Mouse (Mus musculus): ENCODE data around the gene Mylk3. TPM values are rescaled to one million over a fixed set of nuclear protein-coding genes. Genes with fewer than 3 reads are reported as not detected.

Mylk3 gene
- total RNA-seq (2012; rRNA removed): 0.11 and 0.22 TPM in 2 replicates

DNA sequence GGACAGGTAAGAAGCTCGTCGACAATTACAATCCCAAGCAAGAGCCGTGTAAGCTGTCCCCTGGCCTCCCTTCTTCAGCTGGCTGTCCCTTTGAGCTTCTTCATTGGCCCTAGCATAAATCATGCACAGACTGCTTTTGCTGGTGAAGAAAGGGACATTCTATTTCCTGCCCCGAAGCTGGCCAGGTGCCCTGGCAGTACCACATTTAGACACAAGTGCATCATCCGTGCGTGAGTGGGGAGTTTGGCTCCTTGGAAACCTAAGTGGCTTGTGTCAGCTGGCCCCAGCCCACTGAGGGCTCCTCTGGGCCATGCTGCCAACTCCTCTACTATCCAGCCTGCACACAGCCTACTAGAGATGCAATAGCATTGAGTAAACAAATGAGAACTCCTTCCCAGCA is at the start of gene Mylk3:
Gene Mylk3, minus strand, starts transcription at position 141 of the 400 bp plus-strand sequence.
- Histone ChIP-seq H3K9ac (ENCODE audit: insufficient read depth, low read depth, low read length, poor library complexity, severe bottlenecking) (no peak within 1 kb of the TSS), H3K4me3 (ENCODE audit: insufficient read depth in 1 of 2, low read depth in 1 of 2, low read length in 2 of 2, poor library complexity in 1 of 2, severe bottlenecking in 1 of 2) (no peak within 1 kb of the TSS), H3K9me3 (ENCODE audit: control insufficient read depth, insufficient read depth, low read depth, low read length) (no peaks in the 10 kb centered on the region), H3K4me1 (ENCODE audit: control insufficient read depth in 2 of 2, insufficient read depth in 2 of 2, low read length in 2 of 2, poor library complexity in 1 of 2) (no peaks in the 10 kb centered on the region), H3K27ac (ENCODE audit: insufficient read depth, low read depth, low read length, poor library complexity, severe bottlenecking) (no peak within 1 kb of the TSS), H3K36me3 (ENCODE audit: control insufficient read depth, insufficient read depth, low read length, poor library complexity, severe bottlenecking) (no peaks in the 10 kb centered on the region)
- no peak for TF ChIP-seq CHD2 (IDR thresholded peaks at IDR 0.05; ENCODE audit: low read depth, low read length)
- TF ChIP-seq MAFK (IDR thresholded peaks at IDR 0.05; ENCODE audit: insufficient read depth, low read depth, low read length): no peak
- TF ChIP-seq HCFC1 (IDR thresholded peaks at IDR 0.05; ENCODE audit: borderline replicate concordance, insufficient read depth, low read length): no peak
- no peak for TF ChIP-seq ZC3H11A (IDR thresholded peaks at IDR 0.05; ENCODE audit: borderline replicate concordance, low read depth, low read length)
- TF ChIP-seq ZNF384 (IDR thresholded peaks at IDR 0.05; ENCODE audit: low read depth, low read length): no peak
- no peak for DNase-seq (ENCODE audit: low read depth, low spot score)
- in situ Hi-C loops (cut with MboI; ENCODE audit: low sequenced_read_pairs in 2 of 2, unreplicated experiment in 2 of 2): no loop called here

DNA sequence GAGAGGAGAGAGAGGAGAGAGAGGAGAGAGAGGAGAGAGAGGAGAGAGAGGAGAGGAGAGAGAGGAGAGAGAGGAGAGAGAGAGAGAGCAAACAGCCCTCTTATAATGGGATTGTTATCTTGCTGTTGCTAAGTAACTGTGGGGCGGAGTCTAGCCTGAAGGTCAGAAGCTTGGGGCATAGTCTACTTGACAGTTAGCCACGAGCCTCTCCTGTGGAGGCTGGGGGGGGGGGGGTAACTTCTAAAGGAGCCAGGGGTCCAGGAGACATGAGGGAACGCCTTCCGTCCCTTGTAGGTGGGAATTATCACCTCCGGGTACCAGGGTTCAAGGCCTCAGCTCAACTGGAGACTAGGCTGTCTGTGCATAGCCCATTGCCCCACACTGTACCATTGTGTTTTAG is 49.6 kb upstream of the Mylk3 start:
- no peak overlapping the region for H3K27ac ChIP-seq (ENCODE audit: insufficient read depth, low read depth, low read length, poor library complexity, severe bottlenecking)
- no peak for DNase-seq (ENCODE audit: low read depth, low spot score)
- H3K4me1 ChIP-seq (ENCODE audit: control insufficient read depth in 2 of 2, insufficient read depth in 2 of 2, low read length in 2 of 2, poor library complexity in 1 of 2): peaks cover 4% of the 10 kb centered on the region in 2 experiments; a peak in 3 of 4 replicates
- H3K36me3 ChIP-seq (ENCODE audit: control insufficient read depth, insufficient read depth, low read length, poor library complexity, severe bottlenecking): no peaks in the 10 kb centered on the region
- TF ChIP-seq CHD2 (IDR thresholded peaks at IDR 0.05; ENCODE audit: low read depth, low read length): no peak
- TF ChIP-seq HCFC1 (IDR thresholded peaks at IDR 0.05; ENCODE audit: borderline replicate concordance, insufficient read depth, low read length): no peak
- no peak for TF ChIP-seq ZC3H11A (IDR thresholded peaks at IDR 0.05; ENCODE audit: borderline replicate concordance, low read depth, low read length)
- no peak overlapping the region for H3K9ac ChIP-seq (ENCODE audit: insufficient read depth, low read depth, low read length, poor library complexity, severe bottlenecking)
- H3K4me3 ChIP-seq (ENCODE audit: insufficient read depth in 1 of 2, low read depth in 1 of 2, low read length in 2 of 2, poor library complexity in 1 of 2, severe bottlenecking in 1 of 2): no peak overlapping the region
- H3K9me3 ChIP-seq (ENCODE audit: control insufficient read depth, insufficient read depth, low read depth, low read length): no peaks in the 10 kb centered on the region
- in situ Hi-C loops (cut with MboI; ENCODE audit: low sequenced_read_pairs in 2 of 2, unreplicated experiment in 2 of 2): no loop called here

DNA sequence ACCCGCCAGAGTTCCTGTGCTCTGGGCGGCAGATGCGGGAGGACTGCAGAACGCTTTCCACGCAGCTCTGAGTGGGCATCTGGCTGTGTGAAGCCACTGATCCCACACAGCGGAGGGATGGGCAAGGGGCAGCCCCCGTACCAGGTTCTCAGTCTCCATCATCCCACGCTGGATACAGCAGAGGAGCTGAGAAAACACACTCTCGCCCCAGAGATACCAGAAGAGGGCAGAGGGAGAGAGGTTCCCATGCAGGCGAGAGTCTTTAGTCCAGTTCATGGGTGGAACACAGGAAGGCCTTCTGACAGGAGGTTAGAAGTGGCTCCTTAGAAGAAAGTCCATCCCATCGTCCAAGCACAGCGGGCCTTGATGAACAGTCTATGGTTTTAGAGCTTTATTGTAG is 48.7 kb upstream of the Mylk3 start:
- Histone ChIP-seq H3K4me1 (ENCODE audit: control insufficient read depth in 2 of 2, insufficient read depth in 2 of 2, low read length in 2 of 2, poor library complexity in 1 of 2) (peaks cover 4 to 5% of the 10 kb centered on the region in 2 experiments; a peak in 3 of 4 replicates), H3K9ac (ENCODE audit: insufficient read depth, low read depth, low read length, poor library complexity, severe bottlenecking) (0 out of 2 replicates have a peak overlapping the region, but pooled peaks have one; percentile 20), H3K9me3 (ENCODE audit: control insufficient read depth, insufficient read depth, low read depth, low read length) (no peaks in the 10 kb centered on the region), H3K27ac (ENCODE audit: insufficient read depth, low read depth, low read length, poor library complexity, severe bottlenecking) (no peak overlapping the region), H3K36me3 (ENCODE audit: control insufficient read depth, insufficient read depth, low read length, poor library complexity, severe bottlenecking) (no peaks in the 10 kb centered on the region), H3K4me3 (ENCODE audit: insufficient read depth in 1 of 2, low read depth in 1 of 2, low read length in 2 of 2, poor library complexity in 1 of 2, severe bottlenecking in 1 of 2) (peak overlapping the region; percentile 52 to 60)
- no peak for DNase-seq (ENCODE audit: low read depth, low spot score)
- TF ChIP-seq ZNF384 (IDR thresholded peaks at IDR 0.05; ENCODE audit: low read depth, low read length) (no peak), ZC3H11A (IDR thresholded peaks at IDR 0.05; ENCODE audit: borderline replicate concordance, low read depth, low read length) (no peak), CHD2 (IDR thresholded peaks at IDR 0.05; ENCODE audit: low read depth, low read length) (no peak), HCFC1 (IDR thresholded peaks at IDR 0.05; ENCODE audit: borderline replicate concordance, insufficient read depth, low read length) (no peak), MAFK (IDR thresholded peaks at IDR 0.05; ENCODE audit: insufficient read depth, low read depth, low read length) (no peak)
- in situ Hi-C loops (cut with MboI; ENCODE audit: low sequenced_read_pairs in 2 of 2, unreplicated experiment in 2 of 2): no loop called here

DNA sequence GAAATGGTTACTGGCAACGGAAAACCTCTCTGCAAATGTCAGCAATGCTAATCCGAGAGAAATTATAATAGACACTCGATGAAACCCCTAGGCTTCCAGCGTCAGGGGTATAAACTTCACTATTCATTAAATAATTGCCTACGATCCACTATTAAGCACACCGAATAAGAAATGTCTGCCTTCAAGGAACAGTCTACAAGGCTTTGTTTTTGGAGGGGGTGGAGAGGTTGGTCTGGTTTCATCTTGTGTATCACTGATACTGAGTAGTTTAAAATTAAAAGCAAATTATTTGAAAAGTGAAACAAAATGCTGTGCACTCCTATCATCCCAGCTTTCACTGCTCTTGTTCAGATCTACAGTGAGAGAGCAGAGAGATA is 46.9 kb upstream of the Mylk3 start:
- TF ChIP-seq HCFC1 (IDR thresholded peaks at IDR 0.05; ENCODE audit: borderline replicate concordance, insufficient read depth, low read length): no peak
- no peak for TF ChIP-seq ZC3H11A (IDR thresholded peaks at IDR 0.05; ENCODE audit: borderline replicate concordance, low read depth, low read length)
- no peak for TF ChIP-seq CHD2 (IDR thresholded peaks at IDR 0.05; ENCODE audit: low read depth, low read length)
- TF ChIP-seq ZNF384 (IDR thresholded peaks at IDR 0.05; ENCODE audit: low read depth, low read length): no peak
- no peak for TF ChIP-seq MAFK (IDR thresholded peaks at IDR 0.05; ENCODE audit: insufficient read depth, low read depth, low read length)
- no peaks in the 10 kb centered on the region for H3K36me3 ChIP-seq (ENCODE audit: control insufficient read depth, insufficient read depth, low read length, poor library complexity, severe bottlenecking)
- in situ Hi-C loops (cut with MboI; ENCODE audit: low sequenced_read_pairs in 2 of 2, unreplicated experiment in 2 of 2): no loop called here

More for the DNA sequence above, 46.9 kb upstream of the Mylk3 start:
- Histone ChIP-seq H3K27ac (ENCODE audit: insufficient read depth, low read depth, low read length, poor library complexity, severe bottlenecking) (no peak overlapping the region), H3K4me1 (ENCODE audit: control insufficient read depth in 2 of 2, insufficient read depth in 2 of 2, low read length in 2 of 2, poor library complexity in 1 of 2) (peaks cover 5 to 7% of the 10 kb centered on the region in 2 experiments; a peak in 3 of 4 replicates), H3K9ac (ENCODE audit: insufficient read depth, low read depth, low read length, poor library complexity, severe bottlenecking) (no peak overlapping the region), H3K4me3 (ENCODE audit: insufficient read depth in 1 of 2, low read depth in 1 of 2, low read length in 2 of 2, poor library complexity in 1 of 2, severe bottlenecking in 1 of 2) (peak overlapping the region; percentile 23 to 91; a peak in 3 of 4 replicates), H3K9me3 (ENCODE audit: control insufficient read depth, insufficient read depth, low read depth, low read length) (no peaks in the 10 kb centered on the region)
- DNase-seq (ENCODE audit: low read depth, low spot score): no peak
